Mouse (Mus musculus) testis, adult 2 months (tissue): Measurements from ENCODE around the gene Ctu2.

Experiments
- CTCF ChIP-seq: fragments of 200-500 bp; IDR thresholded peaks from 2 replicates; pipeline ENCODE4 v1.5.1; 2012; ENCODE audit warnings: low read depth, mild to moderate bottlenecking, inconsistent platforms, low read length, moderate library complexity; ENCODE audit not compliant: control insufficient read depth, insufficient read depth, insufficient replicate concordance
- POLR2A ChIP-seq: fragments of 200-500 bp; IDR thresholded peaks from 2 replicates; pipeline ENCODE4 v1.6.1; 2012; ENCODE audit warnings: low read depth, mild to moderate bottlenecking, inconsistent platforms, low read length, moderate library complexity; ENCODE audit not compliant: control insufficient read depth

GRCm38 (mm10) chr8:122436586-122437125 is 39.3 kb upstream of the Ctu2 start:
- TF ChIP-seq POLR2A (no peak), CTCF (no peak)
